Mouse (Mus musculus) embryonic facial prominence, embryonic 13.5 days (tissue): Measurements from ENCODE around the gene Upk2. TPM values are rescaled to one million over a fixed set of nuclear protein-coding genes. Genes with fewer than 3 reads are reported as not detected.

ENCODE experiments used
- polyA plus RNA-seq: library from polyadenylated mRNA; unstranded; fragments of >200 nt; fragmentation: Nextera tagmentation; extraction: Ambion mirVana; gene quantifications from 2 replicates; pipeline ENCODE4 v1.2.1, GENCODE M21; 2015

Gene Upk2
- polyA plus RNA-seq, 1 experiment from 2014 or later, result 2.9 TPM

Other genes with a start within 250 kb of the Upk2 start
- gene Cbl, start 220.9 kb downstream of the Upk2 start, polyA plus RNA-seq, result 17.3 and 19.5 TPM in 2 replicates
- not detected in 2 replicates for gene Ccdc153, start 214.3 kb downstream of the Upk2 start, polyA plus RNA-seq
- gene Pdzd3, start 203.5 kb downstream of the Upk2 start, polyA plus RNA-seq, result 0.37 TPM in 1 of 2 replicates, not detected in the other
- 8.2 and 9.8 TPM in 2 replicates for gene Nlrx1, start 186.4 kb downstream of the Upk2 start, polyA plus RNA-seq
- gene Abcg4, start 166.4 kb downstream of the Upk2 start, polyA plus RNA-seq, result 6.1 and 6.5 TPM in 2 replicates
- gene Hinfp, start 149.3 kb downstream of the Upk2 start, polyA plus RNA-seq, result 27.9 and 30.6 TPM in 2 replicates
- 8.3 TPM in 2 replicates for gene C2cd2l, start 134.7 kb downstream of the Upk2 start, polyA plus RNA-seq
- 38.4 and 40.5 TPM in 2 replicates for gene Dpagt1, start 129.0 kb downstream of the Upk2 start, polyA plus RNA-seq
- gene H2afx, start 120.3 kb downstream of the Upk2 start, polyA plus RNA-seq, result 365 and 385 TPM in 2 replicates
- 114 and 119 TPM in 2 replicates for gene Hmbs, start 110.7 kb downstream of the Upk2 start, polyA plus RNA-seq
- 27.7 and 28.2 TPM in 2 replicates for gene Vps11, start 93.3 kb downstream of the Upk2 start, polyA plus RNA-seq
- 30.8 and 31.6 TPM in 2 replicates for gene Hyou1, start 75.5 kb downstream of the Upk2 start, polyA plus RNA-seq
- 12.2 and 13.4 TPM in 2 replicates for gene Slc37a4, start 58.1 kb downstream of the Upk2 start, polyA plus RNA-seq
- gene Rps25, start 47.8 kb downstream of the Upk2 start, polyA plus RNA-seq, result 2,222 and 2,384 TPM in 2 replicates
- gene Trappc4, start 47.4 kb downstream of the Upk2 start, polyA plus RNA-seq, result 165 and 174 TPM in 2 replicates
- 33.3 and 35.3 TPM in 2 replicates for gene Ccdc84, start 36.4 kb downstream of the Upk2 start, polyA plus RNA-seq
- not detected in 2 replicates for gene Foxr1, start 13.8 kb downstream of the Upk2 start, polyA plus RNA-seq
- gene Bcl9l, start 27.8 kb upstream of the Upk2 start, polyA plus RNA-seq, result 18.2 and 19.3 TPM in 2 replicates
- gene Cxcr5, start 106.9 kb upstream of the Upk2 start, polyA plus RNA-seq, result 0.10 TPM in 1 of 2 replicates, not detected in the other
- 28.3 and 29.2 TPM in 2 replicates for gene Ddx6, start 149.9 kb upstream of the Upk2 start, polyA plus RNA-seq
- gene Treh, start 218.3 kb upstream of the Upk2 start, polyA plus RNA-seq, result 0.73 TPM in 1 of 2 replicates, not detected in the other